Mouse (Mus musculus) cortical plate, adult 2 months (tissue): ENCODE results near the gene Rap2b.

Experiments
- CTCF ChIP-seq: fragments of 200-500 bp; IDR thresholded peaks from 2 replicates; pipeline ENCODE4 v1.5.1; 2011; ENCODE audit warnings: mild to moderate bottlenecking, control low read depth, low read length; ENCODE audit not compliant: insufficient read depth; ENCODE audit errors: extremely low read depth
- POLR2A ChIP-seq: fragments of 200-500 bp; IDR thresholded peaks from 2 replicates; pipeline ENCODE4 v1.6.1; 2011; ENCODE audit warnings: mild to moderate bottlenecking, low read length, control low read depth; ENCODE audit not compliant: insufficient read depth; ENCODE audit errors: extremely low read depth

- no peak for TF ChIP-seq CTCF
- no peak for TF ChIP-seq POLR2A
These were observed 24.2 kb upstream of the Rap2b start for GRCm38 (mm10) chr3:61337230-61337629.
